Mouse (Mus musculus) layer of hippocampus, adult 2 months (tissue): ENCODE data around the gene Ccdc87. TPM values are rescaled to one million over a fixed set of nuclear protein-coding genes. Genes with fewer than 3 reads are reported as not detected.
A peak's percentile ranks its signal among the peaks of the same experiment; 100 is the strongest.
"Not testable (repeated sequence)": the region's sequence is repeated elsewhere in the genome, so short reads cannot be mapped to it uniquely, and the experiment has no call there.

Experiments
- DNase-seq, 2 experiments: peaks; one replicate each; pipeline ENCODE4 v3.0.0; 2022; ENCODE audit warnings: low spot score in 2 of 2
- H3K27ac ChIP-seq: fragments of 200-600 bp; 2 replicates; pipeline ENCODE4 v1.8.1; 2022
- H3K4me3 ChIP-seq: fragments of 200-600 bp; 2 replicates; pipeline ENCODE4 v1.8.1; 2022; ENCODE audit warnings: mild to moderate bottlenecking
- CTCF ChIP-seq: fragments of 200-600 bp; conservative IDR thresholded peaks from 2 replicates; pipeline ENCODE4 v1.8.1; 2022; ENCODE audit warnings: antibody characterized with exemption, mild to moderate bottlenecking, moderate library complexity
- total RNA-seq, 2 experiments: library from RNA; stranded (reverse); gene quantifications; 2 replicates each; pipeline ENCODE4 v1.2.3; 2021

Gene Ccdc87
- total RNA-seq, 2 experiments from 2014 or later, result 1.7 to 2.2 TPM

- no peak for DNase-seq
- H3K4me3 ChIP-seq, result no peak overlapping the region
- no peak for TF ChIP-seq CTCF
- no peak overlapping the region for H3K27ac ChIP-seq
Measured at GRCm38 (mm10) chr19:4849800-4850199, 10.6 kb downstream of the Ccdc87 start.

GRCm38 (mm10) chr19:4850281-4850680, 11.1 kb downstream of the Ccdc87 start:
- no peak for TF ChIP-seq CTCF
- no peak overlapping the region for H3K4me3 ChIP-seq
- DNase-seq, result no peak
- no peak overlapping the region for H3K27ac ChIP-seq

GRCm38 (mm10) chr19:4854552-4855469, 15.6 kb downstream of the Ccdc87 start, which contains the start of gene Ctsf:
Gene Ctsf, plus strand, starts transcription at chr19:4855130.
- peak within 1 kb of the TSS; percentile 95 for H3K27ac ChIP-seq
- no peak; the same call in 1 of the 2 replicates for TF ChIP-seq CTCF
- peak; percentile 91 for DNase-seq

GRCm38 (mm10) chr19:4855470-4855820, 16.3 kb downstream of the Ccdc87 start:
- H3K4me3 ChIP-seq, result peak overlapping the region; percentile 75
- peak overlapping the region; percentile 95 for H3K27ac ChIP-seq
- TF ChIP-seq CTCF, result no peak
- DNase-seq, result no peak

More at GRCm38 (mm10) chr19:4854552-4855469, 15.6 kb downstream of the Ccdc87 start, which contains the start of gene Ctsf:
- peak within 1 kb of the TSS; percentile 75 for H3K4me3 ChIP-seq

GRCm38 (mm10) chr19:4855951-4856350, 16.8 kb downstream of the Ccdc87 start:
- Histone ChIP-seq H3K4me3 (peak overlapping the region; percentile 75), H3K27ac (peak overlapping the region; percentile 95; the same call in 1 of the 2 replicates)
- TF ChIP-seq CTCF, result no peak
- no peak for DNase-seq

GRCm38 (mm10) chr19:4859081-4859480, 19.9 kb downstream of the Ccdc87 start:
- Histone ChIP-seq H3K4me3 (no peak overlapping the region), H3K27ac (no peak overlapping the region)
- DNase-seq, result no peak
- TF ChIP-seq CTCF, result no peak

- no peak for DNase-seq
- TF ChIP-seq CTCF, result no peak
- Histone ChIP-seq H3K27ac (no peak overlapping the region), H3K4me3 (no peak overlapping the region)
Measured at GRCm38 (mm10) chr19:4863048-4863447, 23.9 kb downstream of the Ccdc87 start.

- DNase-seq, result no peak
- TF ChIP-seq CTCF, result no peak
- H3K4me3 ChIP-seq, result no peak overlapping the region
- no peak overlapping the region for H3K27ac ChIP-seq
Measured at GRCm38 (mm10) chr19:4865147-4865546, 26.0 kb downstream of the Ccdc87 start.

GRCm38 (mm10) chr19:4874613-4875012, 35.4 kb downstream of the Ccdc87 start:
- not testable (repeated sequence) for DNase-seq, H3K4me3 ChIP-seq, H3K27ac ChIP-seq

GRCm38 (mm10) chr19:4876241-4876640, 37.1 kb downstream of the Ccdc87 start:
- Histone ChIP-seq H3K27ac (no peak overlapping the region), H3K4me3 (no peak overlapping the region)
- no peak for DNase-seq
- TF ChIP-seq CTCF, result no peak

- no peak for DNase-seq
- no peak overlapping the region for H3K4me3 ChIP-seq
- no peak for TF ChIP-seq CTCF
- no peak overlapping the region for H3K27ac ChIP-seq
Measured at GRCm38 (mm10) chr19:4876755-4877154, 37.6 kb downstream of the Ccdc87 start.

GRCm38 (mm10) chr19:4877785-4878184, 38.6 kb downstream of the Ccdc87 start, which contains the start of gene Actn3:
Gene Actn3, minus strand, starts transcription at chr19:4877909.
- peak within 1 kb of the TSS; percentile 85 for H3K4me3 ChIP-seq
- no peak for DNase-seq
- H3K27ac ChIP-seq, result peak within 1 kb of the TSS; percentile 92
- TF ChIP-seq CTCF, result no peak

- no peak for TF ChIP-seq CTCF
- Histone ChIP-seq H3K4me3 (peak within 1 kb of the TSS; percentile 85), H3K27ac (peak within 1 kb of the TSS; percentile 92)
- DNase-seq, result peak; percentile 95 to 96
Measured at GRCm38 (mm10) chr19:4878405-4879323, 39.5 kb downstream of the Ccdc87 start, which contains the start of gene Zdhhc24. Gene Zdhhc24, plus strand, starts transcription at chr19:4878668.
